Mouse (Mus musculus) CD4-positive, CD25-positive, alpha-beta regulatory T cell, adult 2 months (primary cell): ENCODE data around the gene Abcc8.

Experiments
- DNase-seq: peaks from one replicate; pipeline ENCODE4 v3.0.0-alpha.2; 2012; ENCODE audit warnings: low read depth, low spot score

Abcc8 gene

DNA sequence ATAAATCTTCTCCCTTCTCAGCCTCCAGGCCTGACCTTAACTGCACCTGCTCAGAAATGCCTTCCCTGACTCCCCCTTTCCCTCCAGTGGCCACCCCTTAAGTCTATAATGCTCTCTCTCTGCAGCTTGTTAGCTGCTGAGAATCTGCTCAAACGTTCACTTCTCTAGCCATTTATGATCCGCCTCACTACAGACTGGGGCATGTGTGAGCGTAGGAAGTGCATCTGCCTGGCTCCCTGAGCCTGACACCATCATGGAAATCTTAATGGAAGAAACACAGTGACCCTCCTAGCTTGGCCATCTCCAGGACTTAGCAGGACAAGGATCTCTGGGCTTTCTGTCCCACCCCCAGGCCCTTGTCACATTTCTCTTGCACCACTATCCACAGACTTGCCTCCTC is 69.8 kb downstream of the Abcc8 start:
- no peak for DNase-seq

DNA sequence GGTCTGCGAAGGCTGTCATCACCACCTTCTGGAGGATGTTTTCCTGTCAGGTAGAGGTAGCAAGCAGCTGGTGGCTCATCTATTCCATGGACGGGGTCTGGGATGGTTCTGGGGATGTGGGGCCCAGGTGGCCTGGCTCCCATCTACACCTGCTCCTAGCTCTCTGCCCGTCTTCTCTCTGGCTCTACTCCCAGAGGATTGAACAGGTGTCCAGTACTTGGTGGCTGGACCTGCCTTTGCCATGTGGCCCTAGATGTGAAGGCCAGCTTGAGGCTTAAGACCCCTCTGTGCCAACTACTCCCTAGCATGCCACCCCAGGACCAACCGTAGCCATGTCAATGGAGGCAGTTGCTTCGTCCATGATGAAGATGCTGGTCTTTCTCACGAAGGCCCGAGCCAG is 74.3 kb downstream of the Abcc8 start:
- DNase-seq, result no peak

DNA sequence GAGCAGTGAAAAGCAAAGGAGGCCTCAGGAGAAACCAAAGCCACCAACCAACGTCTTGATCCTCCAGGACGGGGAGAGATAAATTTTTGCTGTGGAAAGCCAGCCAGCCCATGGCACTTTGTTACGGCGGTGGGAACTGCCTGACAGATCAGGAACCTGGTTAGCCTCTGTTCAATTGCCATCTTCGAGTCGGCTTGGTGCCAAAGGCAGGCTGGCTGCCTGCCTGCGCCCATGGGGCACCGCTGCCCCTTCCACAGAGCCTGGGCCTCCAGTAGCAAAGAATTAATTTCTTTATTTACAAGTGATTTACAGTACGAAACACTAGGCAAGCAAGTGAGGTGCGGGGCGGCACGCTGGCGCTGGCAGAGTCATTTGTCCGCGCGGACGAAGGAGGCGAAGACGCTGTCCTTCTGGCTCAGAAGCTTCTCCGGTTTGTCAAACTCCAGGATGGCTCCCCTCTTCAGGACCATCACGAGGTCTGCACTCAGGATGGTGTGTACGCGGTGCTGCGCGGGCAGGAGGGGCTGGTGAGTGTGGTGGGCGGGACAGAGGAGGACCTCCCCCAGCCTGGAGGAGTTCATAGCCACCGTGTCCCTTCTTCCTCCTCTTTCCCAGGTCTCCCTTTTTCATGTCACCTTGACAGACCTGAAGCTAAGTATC is 75.4 kb downstream of the Abcc8 start:
- no peak for DNase-seq

DNA sequence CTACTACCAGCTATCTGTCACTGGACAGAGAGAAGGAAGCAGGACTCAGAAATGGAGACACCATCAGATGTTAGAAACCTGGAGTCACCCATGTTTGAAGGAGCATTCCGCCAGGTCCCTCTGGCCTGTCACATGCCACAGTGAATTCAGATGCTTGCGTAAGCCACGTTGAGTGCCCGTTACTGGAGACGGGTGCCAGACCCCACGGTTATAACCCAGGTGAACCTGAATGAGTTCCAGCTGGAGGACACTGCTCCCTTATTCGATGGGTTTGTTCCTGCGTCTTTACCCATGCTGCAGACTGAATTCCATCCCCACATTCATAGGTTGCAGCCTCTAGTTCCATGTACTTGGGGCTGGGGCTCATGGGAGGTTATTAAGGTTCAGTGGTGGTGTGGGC is 76.1 kb downstream of the Abcc8 start:
- DNase-seq, result no peak

DNA sequence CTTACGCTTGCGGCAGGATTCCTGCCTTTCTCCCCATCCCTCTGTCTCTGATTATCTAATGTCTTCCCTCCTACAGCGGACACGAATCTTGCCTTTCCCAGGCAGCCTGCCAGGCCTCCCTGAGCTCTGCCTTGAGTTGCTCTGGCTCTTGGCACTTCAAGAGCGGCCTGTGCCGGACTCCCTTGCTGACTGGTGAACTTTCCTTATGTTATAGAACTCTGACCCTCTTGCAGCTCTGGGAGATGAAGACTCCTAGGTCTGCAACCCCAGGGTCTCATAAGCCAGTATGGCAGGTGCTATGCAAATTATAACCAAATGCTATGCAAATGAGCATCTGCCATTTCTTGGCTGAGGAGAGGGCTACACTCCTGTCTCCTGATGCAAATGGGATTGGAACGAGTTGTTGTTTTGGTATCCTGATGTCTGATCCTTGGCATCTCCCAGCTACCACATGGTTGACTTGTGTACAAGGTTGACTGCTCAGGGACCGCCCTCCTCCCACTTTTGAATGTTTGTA is 76.7 kb downstream of the Abcc8 start:
- DNase-seq, result no peak

DNA sequence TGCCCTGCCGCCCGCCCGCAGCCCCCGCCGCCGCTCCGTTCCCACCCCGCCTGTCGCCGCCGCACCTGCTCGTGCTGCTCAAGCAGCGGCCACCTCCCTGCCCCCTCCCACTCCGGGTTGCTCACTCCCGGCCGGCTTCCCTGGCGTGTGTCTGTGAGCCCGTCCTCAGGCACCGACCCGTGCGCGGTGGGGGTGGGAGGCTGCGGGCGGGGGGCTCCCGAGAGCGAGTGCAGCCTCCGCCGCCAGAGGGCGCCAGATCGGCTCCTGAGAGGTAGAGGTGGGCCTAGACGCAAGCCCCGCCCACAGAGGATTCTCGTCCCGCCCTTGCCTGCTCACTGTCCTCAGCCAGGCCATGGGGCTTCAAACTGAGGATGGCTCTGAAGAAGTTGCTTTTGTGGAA is 79.3 kb downstream of the Abcc8 start, which contains the start of gene Kcnj11:
Gene Kcnj11, minus strand, starts transcription at position 202 of the 400 bp plus-strand sequence.
- DNase-seq, result peak; percentile 83

DNA sequence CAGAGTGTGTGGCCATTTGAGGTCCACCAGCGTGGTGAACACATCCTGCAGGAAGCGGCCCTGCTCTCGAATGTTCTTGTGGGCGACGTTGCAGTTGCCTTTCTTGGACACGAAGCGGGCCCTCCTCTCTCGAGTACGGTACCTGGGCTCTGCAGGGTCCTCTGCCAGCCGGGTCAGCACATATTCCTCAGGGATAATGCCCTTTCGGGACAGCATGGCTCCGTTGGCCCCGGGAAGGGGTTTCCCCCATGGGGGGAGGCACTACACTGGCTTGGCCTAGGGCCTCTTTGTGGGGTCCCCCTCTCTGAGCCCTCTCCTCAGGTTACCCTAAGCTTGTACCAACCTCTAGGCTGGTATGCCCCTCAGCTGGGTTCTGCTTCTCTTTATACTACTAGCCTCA is 80.2 kb downstream of the Abcc8 start:
- no peak for DNase-seq

DNA sequence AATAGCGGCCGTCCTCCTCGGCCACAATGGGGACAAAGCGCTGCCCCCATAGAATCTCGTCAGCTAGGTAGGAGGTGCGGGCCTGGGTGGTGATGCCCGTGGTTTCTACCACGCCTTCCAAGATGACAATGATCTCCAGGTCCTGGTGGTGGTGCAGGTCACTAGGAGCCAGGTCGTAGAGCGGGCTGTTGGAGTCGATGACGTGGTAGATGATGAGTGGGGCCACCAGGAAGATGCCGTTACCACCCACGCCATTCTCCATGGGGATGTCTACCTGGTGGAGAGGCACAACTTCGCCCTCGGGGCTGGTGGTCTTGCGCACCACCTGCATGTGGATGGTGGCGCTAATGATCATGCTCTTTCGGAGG is 80.9 kb downstream of the Abcc8 start:
- DNase-seq, result no peak

DNA sequence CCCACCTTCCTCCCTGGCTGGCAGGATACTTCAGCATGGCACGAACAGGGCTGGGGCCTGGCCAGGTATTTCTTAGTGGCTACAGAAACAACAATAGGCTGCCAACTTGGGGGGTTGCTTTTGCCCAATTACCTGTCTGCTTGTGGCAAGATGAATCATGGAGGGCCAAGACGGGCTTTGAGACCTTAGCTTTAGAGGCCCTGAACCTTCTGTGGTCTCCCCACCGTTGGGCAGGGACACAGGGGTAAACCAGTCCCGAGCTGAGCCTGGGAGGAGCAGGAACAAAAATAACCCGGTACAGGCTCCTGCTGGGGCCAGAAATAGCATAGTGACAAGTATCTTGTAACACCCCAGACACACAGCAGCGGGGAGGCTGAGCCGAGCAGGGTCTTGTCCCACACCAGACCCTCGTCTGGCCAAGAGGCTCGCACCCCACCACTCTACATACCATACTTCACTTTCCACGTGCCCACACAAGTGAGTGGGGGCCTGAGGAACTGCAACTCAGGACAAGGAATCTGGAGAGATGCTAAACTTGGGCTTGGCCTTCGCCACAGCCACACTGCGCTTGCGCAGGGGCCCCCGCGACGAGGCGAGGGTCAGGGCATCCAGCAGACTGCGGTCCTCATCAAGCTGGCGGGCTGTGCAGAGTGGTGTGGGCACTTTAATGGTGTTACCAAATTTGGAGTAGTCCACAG is 81.5 kb downstream of the Abcc8 start:
- DNase-seq, result no peak

DNA sequence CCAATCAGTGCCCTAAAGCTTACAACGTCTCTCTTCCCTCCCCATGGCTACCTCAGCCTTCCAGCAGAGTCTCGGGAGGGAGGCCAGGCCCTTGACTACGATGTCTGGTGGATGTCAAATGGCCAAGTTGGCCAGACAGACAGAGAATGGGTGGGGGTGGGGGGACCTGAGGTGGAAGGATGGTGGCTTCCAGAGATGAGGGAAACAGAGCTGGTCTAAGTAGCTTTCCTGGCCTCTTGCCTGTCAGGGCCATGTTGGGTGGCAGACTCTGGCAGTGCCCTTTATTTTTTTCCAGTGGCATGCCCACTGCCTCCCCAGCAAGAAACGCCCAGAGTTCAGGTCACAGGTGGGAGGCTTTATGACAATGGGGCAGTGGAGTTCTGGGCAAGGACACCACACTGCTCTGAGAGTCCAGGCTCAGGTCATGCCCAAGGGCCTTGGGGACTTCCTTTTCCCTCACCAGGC is 82.5 kb downstream of the Abcc8 start:
- no peak for DNase-seq

DNA sequence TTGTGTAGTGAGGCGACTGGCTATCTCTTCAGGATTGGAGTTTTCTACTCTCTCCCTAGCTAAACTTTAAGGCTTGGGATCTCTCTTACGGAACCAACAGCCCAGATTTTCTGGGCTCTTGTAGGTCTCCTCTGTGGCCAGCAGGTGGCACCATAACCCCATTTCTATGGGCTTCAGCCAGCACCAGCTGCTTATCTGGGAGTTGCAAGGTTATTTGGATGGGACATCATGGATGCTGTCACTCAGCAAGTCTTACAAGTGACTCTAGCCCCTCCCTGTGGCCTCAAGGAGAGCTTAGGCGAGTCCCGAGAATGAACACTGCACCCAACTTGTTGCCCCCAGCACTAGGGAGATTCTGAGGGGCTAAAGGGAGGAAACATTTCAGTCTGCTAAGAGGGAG is 83.7 kb downstream of the Abcc8 start:
- DNase-seq, result peak; percentile 74

DNA sequence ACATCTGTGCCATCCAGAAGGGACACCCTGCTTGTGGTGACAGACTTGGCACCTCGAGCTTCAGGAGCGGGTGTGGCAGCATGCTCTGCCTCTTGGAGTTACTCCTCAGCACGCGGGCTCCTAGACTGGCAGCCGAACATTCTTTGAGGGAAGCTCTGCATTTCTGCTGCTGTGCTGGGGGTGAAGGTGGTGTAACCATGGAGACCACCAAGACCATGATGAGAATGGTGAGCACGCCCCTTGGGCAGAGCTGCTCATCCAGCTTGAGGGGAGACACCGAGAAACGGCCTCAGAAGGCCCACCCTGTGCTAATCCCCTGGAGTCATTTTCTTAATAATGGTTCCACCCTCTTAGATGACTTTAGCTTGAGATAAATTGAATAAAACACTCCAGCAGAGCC is 87.0 kb downstream of the Abcc8 start:
- DNase-seq, result no peak

DNA sequence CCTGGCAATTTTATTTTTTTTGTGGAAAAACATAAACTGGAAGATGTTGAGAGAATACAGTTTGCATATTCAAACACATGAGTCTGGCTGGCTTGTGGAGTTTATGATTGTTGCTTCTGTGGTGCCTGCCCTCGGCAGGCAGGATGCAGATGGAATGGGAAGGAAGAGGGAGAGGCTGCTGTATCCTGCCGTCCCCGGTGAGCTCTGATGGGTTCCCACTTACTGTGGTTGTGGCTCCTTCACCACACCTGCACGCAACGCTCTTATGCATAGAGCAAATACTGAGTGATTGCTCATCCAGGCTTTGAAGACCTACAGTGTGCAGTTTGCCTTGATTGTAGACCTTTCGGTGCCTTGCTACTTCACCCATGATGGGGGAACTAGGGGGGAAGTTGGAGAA is 91.6 kb downstream of the Abcc8 start:
- DNase-seq, result no peak

DNA sequence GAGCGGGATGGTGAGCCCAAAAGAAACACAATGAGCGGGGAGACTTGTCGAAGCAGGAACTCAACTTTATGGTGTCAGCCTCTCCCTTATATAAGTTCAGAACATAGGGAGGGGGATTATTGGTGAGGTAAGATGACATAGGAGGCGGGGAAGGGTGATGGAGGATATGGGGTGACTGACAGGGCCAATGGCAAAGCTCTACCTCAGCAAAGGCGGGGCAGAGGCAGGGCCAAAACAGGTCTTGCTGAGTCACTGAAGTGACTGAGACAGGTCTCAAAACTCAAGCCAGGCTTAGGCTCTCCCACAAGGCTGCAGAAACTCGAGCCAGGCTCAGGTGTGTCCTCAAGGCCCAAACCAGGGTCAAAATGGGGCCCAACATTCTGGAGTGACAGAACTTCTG is 93.5 kb downstream of the Abcc8 start:
- DNase-seq, result no peak

DNA sequence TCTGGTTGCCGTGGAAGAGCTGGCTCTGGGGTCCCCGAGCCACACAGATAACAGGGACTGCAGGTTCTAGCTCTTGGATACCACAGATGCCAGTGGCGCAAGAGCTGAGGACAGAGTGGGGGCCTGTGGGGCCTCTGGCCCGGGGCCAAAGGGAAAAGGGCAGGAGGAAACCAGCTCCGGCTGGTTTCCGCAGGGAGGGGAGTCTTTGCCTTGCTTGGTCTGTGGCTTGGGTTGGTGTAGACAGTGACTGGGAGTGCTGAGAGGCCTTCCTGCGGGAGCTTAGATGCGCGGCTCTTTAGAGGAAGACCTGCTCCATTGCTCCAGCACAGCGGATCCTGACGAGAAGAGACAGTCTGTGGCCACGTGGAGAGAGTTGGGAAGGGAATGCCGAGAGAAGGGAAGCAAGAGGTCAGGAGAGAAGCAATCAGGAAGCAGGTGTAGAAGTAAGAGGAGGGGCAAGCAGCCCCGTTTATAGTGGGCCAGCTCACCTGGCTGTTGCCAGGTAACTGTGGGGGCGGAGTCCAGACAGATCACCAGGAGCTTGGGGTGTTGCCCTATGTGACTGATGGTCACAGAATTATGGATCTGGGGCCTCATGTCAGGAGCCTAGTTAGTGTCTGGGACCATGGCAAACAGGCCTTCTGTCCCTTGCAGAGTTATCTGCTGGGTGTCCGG is 94.9 kb downstream of the Abcc8 start:
- DNase-seq, result no peak

DNA sequence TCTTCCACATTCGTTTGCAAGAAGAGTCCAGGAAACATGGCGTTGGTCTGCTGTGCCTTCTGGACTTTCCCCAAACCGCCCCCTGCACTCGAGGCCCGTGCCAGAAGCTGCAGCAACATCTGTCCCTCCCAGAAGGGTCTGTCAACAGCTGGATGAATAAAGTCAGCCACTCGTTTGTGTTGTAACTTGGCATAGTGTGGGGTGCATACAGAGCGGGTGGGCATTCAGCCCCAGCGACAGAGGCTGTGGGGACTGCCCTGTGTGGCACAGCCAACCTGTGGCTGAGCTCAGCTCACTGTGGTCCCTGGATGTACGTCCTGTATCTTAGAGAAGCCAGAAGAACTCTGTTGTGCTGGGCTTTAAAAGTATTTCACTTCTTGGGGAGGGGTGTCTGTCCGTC is 95.8 kb downstream of the Abcc8 start:
- DNase-seq, result no peak

DNA sequence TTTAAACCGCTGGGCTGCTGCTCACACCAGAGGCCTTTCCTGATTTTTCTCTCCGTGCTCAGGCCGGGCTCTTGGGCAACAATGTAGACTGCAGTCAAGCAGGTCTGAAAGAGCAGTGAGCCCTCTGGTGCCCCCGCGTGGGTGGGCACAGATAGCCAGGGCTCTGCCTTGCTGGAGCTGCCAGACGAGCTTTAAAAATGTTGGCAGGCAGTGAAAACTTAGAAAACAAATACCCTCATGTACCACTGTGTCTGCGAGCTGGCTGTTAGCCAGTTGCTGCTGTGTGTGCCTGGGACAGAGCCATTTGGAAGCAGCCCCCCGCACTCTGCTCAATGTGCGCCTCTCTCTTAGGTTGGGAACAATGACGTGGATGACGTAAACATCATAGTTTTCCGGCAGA is 102.2 kb downstream of the Abcc8 start:
- DNase-seq, result no peak

DNA sequence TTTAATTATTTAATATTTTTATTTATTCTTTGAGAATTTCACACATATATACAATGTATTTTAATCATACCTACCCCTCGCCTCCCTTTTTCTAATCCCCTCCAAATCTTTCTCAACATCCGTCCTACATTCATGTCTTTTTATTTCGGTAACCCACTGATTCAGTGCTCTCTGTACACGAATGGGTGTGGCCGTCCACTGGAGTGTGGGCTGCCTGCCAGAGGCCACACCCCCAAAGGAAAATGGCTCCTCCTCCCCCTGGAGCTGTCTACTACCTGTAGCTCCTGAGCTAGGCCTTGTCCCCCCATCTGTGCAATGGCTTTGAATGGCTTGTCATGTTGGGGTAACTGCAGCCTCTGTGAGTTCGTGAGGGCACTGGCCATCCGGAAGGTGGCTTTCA is 103.0 kb downstream of the Abcc8 start:
- DNase-seq, result no peak

DNA sequence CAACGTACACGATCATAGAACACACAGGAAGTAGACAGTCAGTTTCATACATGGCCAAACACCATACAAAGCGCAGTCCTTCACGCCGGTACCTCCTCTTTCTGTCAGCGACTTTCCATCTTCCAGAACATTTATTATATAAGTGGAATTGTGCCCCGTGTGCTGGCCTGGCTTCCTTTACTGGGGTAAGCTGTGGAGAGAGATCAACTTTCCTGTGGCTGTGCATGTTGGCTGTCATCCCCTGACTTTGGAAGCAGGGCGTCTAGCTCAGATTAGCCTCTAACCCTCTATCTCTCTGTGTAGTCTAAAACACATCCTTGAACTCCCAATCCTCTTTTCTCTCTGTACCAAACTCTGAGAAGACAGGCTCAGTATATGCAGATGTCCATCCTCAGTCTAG is 111.0 kb downstream of the Abcc8 start:
- no peak for DNase-seq

DNA sequence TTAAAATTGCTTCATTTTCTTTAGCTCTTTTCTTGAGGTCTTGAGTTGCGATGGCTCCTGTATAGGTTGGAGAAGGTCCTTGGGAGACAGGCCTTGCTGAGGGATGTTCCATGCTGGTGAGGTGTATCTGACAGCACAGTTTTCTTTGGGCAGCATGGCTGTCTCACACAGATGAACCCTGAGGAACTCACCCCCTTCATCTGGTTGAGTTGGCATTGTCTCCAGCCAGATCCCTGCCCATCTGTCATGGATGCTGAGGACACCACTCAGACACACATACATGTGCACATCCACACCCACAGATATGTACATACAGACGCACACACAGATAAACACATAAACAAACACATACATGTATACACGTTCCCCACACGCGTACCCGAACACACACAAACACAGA is 116.5 kb downstream of the Abcc8 start:
- DNase-seq, result no peak

DNA sequence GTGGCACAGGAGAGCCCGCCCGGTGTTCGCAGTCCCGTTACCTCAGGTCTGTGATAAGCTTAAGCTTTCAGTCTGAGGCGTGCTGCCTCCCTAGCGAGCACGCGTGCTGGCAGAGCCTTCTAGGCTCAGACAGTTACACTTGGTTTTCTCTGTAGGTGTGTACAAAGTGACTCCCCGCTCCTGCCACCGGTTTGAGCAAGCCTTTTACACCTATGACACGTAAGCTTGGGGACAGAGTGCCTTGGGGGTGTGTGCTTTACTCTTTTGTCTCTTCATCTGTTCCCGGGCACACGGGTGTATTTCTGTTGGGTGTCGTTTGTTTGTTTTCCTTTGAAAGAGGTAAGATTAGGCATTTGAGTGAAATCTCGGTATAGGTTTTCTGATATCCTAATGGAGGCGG is 118.2 kb downstream of the Abcc8 start:
- DNase-seq, result no peak

DNA sequence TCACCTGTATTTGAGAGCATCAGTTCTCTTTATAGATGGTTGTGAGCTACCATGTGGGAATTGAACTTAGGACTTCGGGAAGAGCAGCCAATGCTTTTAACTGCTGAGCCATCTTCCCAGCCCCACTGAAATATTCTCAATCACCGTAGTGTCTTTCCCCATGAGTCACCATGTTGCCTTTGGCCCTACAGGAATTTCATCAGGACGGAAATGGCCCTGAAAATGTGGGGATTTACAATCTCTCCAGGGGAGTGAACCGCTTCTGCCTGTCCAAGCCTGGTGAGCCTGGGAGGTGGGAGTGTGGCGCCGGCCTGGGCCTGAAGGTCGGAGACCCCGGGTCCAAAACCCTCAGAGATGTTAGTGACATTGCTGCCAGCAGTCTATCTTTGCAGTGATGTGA is 119.1 kb downstream of the Abcc8 start:
- no peak for DNase-seq

DNA sequence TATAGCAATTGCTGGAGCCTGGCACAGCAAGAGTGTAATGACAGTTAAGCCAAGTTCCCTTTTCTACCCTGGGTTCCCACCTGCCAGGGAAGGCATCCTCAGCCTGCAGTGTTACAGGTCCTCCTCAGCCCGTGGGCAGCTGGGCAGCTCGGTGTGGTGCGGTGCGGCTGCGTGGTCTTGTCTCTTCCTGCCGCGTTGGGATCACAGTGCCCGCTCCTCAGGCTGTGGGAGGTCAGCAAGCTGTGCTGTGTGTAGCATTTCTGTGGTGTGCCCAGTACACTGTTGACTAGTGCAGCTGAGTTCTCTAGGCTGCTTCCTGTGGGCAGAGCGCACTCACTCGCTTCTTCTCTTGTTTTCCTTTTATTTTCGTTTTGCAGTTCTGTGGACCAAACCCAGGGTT is 121.0 kb downstream of the Abcc8 start:
- DNase-seq, result peak; percentile 68
